Mouse (Mus musculus) C2C12 (cell line): ENCODE data around the gene Ccdc116.

Experiments used
- CTCF ChIP-seq: IDR thresholded peaks from one replicate; pipeline ENCODE4 v1.5.1; 2011; ENCODE audit not compliant: control insufficient read depth, insufficient read depth, insufficient read length
- MYOD1 ChIP-seq: IDR thresholded peaks from one replicate; pipeline ENCODE4 v1.6.1; 2011; ENCODE audit warnings: low read depth; ENCODE audit not compliant: control insufficient read depth, insufficient read length
- USF1 ChIP-seq: IDR thresholded peaks from one replicate; pipeline ENCODE4 v1.6.1; 2011; ENCODE audit warnings: low read depth, mild to moderate bottlenecking, control low read depth, moderate library complexity

- TF ChIP-seq CTCF (no peak), USF1 (no peak), MYOD1 (no peak)
Observed at GRCm38 (mm10) chr16:17182136-17182535, 35.1 kb upstream of the Ccdc116 start.
